Mouse (Mus musculus): ENCODE results near the gene A330070K13Rik. TPM values are rescaled to one million over a fixed set of nuclear protein-coding genes. Genes with fewer than 3 reads are reported as not detected.

A330070K13Rik gene
- polyA plus RNA-seq (2017; shearing (Covaris generic)), result not detected

DNA sequence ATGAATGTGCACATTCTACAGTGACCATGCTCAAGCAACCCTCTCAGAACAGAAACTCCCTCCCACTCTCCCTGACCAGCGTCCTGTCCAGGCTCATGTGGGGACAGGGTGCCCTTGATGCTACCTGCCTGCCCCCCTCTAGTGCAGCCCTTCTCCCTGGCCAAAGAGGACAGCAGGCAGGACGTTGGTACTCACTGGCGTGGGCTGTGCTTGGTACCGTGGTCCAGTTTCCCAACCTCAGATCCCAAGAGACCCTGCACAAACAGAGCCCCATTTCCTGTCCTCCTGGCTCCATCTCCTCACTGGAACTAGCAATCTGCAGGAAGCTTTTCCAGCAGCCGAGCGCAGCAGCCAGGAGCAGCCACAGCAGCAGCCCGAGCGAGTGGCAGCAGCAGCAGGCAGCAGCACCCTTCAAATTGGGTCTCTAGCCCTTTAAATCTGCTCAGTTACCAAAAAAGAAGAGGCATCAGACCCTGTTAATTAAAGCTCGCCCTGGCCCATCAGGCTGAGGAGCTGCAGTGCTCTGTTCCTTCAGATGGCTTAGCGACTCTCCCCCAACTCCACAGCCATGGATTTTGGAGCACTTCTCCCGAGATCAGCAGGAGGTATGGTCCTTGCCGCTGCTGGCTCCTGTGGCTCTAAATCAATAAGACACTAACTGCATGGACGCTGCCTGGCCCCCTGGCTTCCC lies at the start of gene A330070K13Rik:
TSS of gene A330070K13Rik (minus strand) at position 410 of the 691 bp plus-strand sequence.

DNA sequence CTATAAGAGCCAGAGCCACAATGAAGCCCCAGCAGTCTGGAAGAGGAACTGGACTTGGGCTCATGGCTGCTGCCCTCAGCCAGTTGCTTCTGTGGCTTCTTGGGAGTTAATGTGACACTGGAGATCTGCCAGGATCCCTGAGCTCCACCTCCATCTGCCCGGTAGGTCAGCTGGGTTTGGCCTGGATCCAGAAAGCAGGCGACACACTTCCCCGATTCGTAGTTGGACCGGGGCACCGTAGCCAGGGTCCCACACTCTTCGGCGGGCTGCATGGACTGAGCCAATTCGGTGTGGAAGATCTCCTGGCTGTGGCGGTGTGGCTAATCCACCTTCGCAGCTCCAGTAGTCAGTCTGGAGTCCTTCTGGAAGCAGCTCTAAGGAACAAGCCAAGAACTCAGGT lies 15.2 kb downstream of the A330070K13Rik start, which contains the start of gene Caln1:
TSS of gene Caln1 (plus strand) at position 219 of the 400 bp plus-strand sequence.

Other genes starting within 250 kb of the A330070K13Rik start
- gene Kctd7, start 239.8 kb downstream of the A330070K13Rik start, polyA plus RNA-seq (2017; shearing (Covaris generic)), result 6.8 TPM
- 47.3 TPM for gene Rabgef1, start 212.8 kb downstream of the A330070K13Rik start, polyA plus RNA-seq (2017; shearing (Covaris generic))
- gene Tmem248, start 167.6 kb downstream of the A330070K13Rik start, polyA plus RNA-seq (2017; shearing (Covaris generic)), result 9.0 TPM
- gene Sbds, start 129.1 kb downstream of the A330070K13Rik start, polyA plus RNA-seq (2017; shearing (Covaris generic)), result 115 TPM
- 47.1 TPM for gene Tyw1, start 129.0 kb downstream of the A330070K13Rik start, polyA plus RNA-seq (2017; shearing (Covaris generic))
- gene Caln1, start 15.2 kb downstream of the A330070K13Rik start, polyA plus RNA-seq (2017; shearing (Covaris generic)), result not detected

All from inflammation-experienced regulatory T-cells, adult 16 weeks (primary cell).